Mouse (Mus musculus): ENCODE data around the gene Cuedc2.

The Cuedc2 gene

DNA sequence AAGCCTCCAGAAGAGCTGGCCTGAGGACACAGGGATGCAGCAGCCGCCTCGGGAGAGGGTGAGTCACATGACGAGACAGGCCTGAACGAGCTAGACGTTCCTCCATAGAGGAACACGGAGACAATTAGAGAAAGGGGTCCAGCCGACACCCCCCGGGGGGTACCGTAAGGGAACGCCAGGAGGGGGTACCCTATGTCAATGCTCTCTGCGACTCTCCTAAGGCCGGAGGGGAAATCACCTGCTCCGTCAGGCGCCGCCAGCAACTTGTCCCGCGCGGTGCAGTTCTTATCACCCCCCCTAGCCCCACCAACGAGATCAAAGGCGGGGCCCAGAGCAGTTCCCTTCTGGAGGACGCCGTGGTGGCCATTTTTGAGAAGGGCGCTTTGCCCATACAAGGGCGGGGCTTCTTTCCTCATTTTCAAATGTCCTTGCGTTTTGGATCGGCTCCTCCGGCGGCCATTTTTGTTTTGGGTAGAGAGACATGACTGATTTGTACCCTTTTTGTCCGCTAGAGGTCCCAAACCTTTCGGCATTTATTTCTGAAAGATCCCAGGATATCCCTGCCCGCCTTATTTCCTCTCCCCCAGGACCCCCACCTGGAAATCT, at the start of gene Cuedc2:
Gene Cuedc2, minus strand, starts transcription at position 372 of the 606 bp plus-strand sequence.
- peak; percentile 99 for DNase-seq (ENCODE audit: low spot score in 2 of 2)

DNA sequence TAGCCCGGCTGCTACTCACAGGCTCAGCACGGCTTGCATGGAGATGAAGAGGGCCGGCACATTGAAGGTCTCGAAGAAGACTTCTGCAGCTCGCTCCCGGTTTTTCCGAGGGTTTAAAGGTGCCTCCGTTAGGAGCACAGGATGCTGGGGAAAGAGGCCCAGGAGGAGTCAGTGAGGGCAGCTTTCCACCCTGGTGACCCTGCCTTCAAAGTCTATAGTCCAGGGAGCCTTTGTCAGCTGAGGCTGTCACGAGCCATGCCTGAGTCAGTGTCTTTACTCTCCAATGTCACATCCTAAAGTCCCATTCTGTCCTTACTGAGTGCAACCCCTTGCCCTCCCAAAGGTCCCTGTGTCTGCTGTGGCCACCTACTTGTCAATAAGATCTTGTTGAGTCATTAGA, 43.8 kb upstream of the Cuedc2 start:
- DNase-seq (ENCODE audit: low spot score in 2 of 2) = no peak

DNA sequence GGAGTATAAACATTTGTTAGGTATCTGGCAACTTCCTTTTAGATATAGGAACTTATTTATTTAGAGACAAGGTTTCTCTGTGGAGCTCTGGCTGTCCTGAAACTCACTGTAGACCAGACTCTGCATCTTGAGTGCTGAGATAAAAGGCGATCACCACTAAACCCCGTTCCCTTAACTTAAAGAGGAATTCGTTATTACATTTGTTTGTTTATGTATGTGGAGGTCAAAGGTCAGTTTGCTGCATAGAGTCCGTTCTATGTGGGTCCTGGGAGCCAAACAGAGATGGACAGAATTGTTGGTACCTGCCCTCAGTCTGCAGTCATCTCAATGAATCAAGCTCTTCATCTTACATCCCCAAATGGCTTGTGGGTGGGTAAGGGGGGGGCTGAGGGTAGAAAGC, 37.4 kb upstream of the Cuedc2 start:
- DNase-seq (ENCODE audit: low spot score in 2 of 2) = no peak

DNA sequence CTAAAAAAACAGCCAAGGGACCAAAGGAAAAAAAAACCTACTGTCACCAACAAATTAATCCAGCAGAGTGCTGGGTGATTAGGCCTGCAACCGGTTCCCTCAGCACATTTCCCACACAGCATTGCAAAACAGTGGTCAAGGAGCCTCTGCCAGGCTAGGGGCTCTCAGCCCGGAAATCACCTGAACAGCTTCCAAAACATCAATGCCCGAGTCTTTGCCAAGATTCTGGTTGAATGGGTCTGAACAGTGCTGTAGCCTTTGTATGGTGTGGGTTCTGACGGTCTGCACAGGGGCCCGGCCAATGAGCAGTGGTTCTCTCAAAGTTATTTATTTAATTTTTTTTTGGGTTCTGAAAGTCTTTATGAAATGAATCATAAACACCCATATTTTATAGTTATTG, 37.0 kb upstream of the Cuedc2 start:
- DNase-seq (ENCODE audit: low spot score in 2 of 2) = no peak

DNA sequence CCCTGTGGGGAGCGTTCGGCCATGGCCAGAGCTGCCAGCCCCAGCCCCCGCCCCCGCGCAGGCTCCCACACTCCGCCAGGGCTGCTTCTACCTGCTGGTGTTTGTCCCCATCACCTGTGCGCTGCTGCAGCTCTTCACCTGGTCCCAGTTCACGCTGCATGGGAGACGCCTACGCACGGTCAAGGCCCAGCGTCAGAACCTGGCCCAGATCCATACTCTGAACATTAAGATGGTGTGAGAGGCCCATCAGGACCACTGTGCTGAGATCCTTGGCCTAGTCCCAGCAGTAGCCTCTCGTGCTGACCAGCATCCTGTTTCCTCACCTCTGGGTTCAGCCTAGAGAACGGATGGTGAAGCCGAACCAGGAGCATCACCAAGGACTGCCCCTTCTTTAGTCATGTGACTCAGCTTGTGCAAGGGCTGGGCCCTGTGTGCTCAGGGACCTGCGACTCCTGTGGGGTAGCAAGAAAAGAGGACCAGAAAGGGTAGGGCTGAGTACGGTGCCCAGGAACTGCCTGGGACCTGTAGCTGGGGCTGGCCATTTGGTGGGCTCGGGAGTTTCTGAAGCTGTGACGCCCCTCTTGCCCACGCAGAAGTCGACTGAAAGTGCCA, 36.1 kb upstream of the Cuedc2 start:
- no peak for DNase-seq (ENCODE audit: low spot score in 2 of 2)

DNA sequence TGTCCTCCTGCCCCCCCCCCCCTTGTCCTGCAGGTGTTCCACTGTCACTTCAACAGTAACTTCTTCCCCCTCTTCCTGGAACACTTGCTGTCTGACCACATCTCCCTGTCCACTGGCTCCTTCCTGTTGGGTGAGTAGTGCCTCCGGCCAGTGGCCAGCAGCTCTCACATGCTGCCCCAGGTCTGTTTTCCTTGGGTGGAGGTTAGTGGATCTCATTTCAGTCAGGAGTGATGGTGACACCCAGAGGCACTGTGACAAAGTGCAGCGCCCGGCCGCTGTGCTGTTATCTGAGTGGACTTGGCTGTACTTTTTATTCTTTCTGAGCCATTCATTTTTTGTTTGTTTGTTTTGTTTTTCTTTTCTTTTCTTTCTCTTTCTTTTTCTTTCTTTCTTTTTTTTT, 30.7 kb upstream of the Cuedc2 start:
- peak; percentile 42 to 44 for DNase-seq (ENCODE audit: low spot score in 2 of 2)

DNA sequence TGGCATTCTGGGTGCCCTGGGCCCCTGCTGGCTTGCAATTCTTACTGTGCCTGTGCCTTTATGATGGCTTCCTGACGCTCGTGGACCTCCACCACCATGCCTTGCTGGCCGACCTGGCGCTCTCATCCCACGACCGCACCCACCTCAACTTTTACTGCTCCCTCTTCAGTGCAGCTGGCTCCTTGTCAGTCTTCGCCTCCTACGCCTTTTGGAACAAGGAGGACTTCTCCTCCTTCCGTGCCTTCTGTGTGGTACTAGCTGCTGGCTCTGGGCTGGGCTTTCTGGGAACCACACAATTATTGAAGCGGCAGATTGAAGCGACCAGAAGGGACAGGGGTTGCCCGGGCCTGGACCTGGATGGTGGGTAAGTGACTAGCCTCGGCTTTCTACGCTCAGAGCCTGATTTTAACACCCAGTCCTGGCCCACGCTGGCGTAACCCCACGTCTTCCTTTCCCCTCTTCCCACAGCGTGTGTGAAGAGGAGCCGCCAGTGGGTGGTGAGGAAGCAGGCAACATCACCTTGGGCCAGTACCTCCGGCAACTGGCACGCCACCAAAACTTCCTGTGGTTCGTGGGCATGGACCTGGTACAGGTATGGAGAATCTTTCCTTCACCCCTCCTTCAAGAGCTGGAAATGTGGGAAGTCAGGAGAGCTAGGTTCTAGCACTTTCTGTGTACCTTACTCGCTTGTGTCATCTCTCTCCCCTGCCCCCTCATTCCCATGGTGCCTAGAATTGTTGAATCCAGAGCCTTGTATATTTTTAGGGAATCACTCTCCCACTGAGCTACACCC, 29.5 kb upstream of the Cuedc2 start:
- DNase-seq (ENCODE audit: low spot score in 2 of 2) = peak in 1 of 2 experiments; percentile 44

DNA sequence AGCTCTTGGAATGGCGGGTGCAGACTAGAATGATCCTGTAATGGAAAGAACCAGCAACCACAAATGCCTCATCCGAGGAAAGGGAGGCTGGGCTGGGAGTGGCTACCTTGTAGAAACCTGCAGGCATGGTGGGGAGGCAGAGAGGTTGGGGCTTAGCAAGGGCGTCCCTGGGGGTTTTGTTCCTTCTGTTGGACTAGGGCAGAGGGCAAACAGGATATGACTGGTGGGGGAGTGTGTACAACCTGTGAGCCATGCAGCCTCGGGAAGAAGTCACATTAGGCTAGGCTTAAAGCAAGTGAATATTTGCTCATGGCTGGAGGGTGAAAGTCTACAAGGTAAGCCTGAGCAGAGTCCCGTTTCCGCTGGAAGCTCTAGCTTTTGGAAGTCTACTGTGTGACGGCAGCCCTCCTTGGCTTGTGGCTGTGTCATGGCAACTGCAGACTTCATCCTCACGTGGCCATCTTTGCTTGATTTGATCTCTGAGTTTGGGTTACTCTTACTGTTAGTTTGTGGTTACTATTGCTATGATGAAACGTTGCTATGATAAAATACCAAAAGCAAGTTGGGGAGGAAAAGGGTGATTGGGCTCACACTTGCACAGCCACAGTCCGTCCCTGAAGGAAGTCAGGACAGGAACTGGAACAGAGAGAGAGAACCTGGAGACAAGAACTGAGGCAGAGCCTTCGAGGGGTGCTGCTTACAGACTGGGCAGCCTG, 24.9 kb upstream of the Cuedc2 start:
- no peak for DNase-seq (ENCODE audit: low spot score in 2 of 2)

DNA sequence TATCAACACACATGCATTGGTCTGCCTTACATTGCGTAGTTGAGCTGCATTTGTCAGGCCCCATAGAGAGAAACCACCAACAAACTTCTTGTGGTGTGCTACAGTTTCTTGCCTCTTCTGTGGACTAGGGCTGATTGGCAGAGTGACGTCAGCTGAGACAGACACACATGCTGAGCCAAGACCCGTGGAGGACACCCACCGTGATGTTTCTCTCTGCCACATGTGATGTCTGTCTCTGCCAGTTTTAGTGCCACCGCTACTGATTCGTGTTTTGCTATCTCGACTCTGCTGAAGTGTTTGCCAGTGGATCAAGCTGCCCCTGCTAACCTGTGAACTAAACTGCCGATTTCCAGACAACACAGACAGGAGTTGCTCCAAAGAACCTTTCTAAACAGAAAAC, 23.6 kb upstream of the Cuedc2 start:
- no peak for DNase-seq (ENCODE audit: low spot score in 2 of 2)

DNA sequence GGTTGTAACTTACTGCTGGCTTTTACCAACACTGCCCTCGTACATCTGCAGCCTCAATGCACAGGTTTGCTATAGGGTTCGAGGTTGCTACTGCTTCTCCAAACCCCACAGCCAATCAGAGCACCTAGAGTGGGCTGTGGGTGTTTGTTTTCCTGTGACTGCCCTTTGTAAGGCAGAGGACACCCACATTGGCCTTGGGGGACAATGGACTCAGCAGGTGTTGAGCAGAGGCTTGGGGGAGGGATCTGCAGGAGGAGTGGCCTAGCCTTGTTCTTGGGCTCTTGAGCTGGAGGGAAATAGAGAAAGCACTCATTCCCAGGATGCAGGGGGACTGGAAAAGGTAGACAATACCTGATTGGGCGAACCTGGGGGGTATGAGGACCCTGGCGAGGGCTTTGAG, 19.9 kb upstream of the Cuedc2 start:
- no peak for DNase-seq (ENCODE audit: low spot score in 2 of 2)

DNA sequence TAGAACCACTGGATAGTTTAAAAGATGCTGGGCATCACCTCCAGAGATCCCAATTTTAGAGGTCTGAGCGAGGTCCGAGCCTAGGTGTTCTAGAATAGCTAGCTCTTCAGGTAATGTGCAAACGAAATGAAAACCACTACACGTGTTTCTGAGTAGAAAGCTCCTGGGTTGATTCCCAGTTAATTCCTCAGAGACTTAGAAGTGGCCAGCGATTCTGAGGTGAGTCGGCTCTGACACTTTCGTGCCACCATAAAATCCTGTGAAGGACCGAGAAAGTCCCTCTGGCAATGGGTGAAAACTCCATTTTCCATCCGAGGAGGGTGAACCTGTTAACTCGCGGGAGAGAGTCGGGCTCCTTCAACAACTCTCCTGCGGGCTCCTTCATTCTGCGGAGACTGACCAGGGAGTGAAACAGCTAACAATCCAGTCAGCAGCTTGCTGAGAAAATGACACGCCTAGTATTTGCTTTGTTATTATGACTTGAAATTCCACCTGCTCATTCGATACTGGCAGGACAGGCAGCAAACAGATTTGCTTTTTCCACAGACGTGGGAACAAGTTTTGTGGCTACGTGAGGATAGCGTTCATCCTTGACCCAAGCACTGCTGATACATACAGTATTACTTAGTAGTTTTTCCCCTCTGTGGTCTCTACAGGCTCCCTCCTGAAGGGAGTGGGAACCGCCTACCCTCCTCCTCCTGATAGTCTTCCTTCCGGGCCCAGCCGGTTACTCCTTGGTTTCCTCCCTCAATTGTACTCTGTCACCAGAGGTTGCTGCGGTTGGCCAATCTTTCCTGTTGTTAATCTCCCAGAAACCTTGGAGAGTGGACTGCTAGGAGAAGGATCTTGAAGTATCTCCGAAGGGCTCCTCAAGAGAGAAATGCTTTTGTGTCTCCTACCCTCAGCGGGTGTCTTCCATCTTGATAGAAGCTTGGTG, 19.1 kb upstream of the Cuedc2 start:
- no peak for DNase-seq (ENCODE audit: low spot score in 2 of 2)

DNA sequence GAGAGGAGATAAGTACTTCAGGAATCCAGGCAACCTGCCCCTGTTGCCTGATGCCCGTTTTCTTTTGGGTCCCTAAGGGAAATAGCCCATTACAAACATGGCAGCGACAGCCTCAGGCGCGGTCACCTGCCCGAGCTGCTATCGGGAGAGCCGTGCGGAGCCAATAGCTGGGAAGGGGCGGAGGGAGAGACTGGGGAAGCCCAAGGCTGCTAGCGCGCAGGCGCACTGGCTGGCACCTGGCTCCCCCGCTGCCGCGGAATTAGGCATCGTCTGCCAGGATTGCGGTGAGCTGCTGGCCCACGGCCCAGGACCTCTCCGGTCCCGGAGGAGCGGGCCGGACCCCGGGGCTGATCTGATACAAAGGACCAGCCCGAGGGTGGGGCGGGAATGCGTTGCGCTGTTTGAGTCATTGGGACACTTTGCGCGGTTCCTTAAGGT, 18.2 kb upstream of the Cuedc2 start:
- DNase-seq (ENCODE audit: low spot score in 2 of 2) = peak; percentile 72 to 83

DNA sequence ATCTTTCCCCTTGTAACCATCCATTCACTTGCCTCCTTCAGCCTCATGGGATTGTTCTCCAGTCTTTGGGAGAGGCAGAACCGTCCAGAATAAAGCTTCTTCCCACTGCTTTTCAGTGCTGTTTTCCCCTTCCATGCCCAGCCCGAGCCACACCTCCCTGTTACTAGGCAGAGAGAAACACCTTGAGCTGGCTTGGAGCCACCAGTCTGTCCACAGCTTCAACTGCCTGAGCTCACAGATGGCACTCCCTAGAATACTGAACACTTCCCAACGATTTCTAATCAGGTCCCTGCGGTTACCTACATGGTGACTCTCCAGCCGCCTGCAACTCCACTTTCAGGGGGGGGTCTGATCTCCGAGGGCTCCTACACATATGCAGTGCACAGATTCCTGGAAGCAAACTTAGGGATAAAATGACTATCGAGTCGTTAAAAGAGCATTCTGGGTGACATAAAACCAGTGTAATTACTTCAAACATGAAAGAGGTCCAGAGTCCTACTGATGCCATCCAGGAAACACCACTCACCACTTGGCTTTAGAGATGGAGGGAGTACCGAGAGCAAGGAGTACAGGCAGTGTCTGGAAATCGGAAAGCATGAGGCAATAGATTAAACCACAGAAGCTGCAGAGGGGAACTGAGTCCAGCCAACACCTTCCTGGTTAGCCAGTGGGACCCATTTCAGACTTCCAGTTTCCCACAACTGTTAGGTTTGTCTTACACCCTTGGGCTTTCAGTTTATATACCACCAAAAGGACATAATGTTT, 11.8 kb upstream of the Cuedc2 start, which contains the start of gene 2310034G01Rik:
Gene 2310034G01Rik, minus strand, starts transcription at position 135 of the 765 bp plus-strand sequence.
- no peak for DNase-seq (ENCODE audit: low spot score in 2 of 2)

DNA sequence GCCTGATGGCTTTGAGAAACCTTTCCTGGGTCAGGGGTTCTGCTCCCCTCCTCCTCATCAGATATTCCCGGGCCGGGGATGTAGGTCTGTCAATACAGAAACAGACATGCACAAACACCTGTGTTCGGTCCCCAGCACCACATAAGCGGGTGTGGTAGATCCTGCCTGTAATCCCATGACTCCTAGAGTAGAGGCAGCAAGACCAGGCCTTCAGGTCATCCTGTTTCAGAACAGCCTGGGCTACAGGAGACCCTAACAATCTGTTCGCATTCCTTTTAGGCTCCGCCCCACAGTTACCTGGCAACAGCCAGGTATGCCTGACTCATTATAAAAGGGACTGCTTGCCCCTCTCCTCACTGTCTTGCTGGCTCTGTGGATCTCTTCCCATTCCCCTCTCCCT, 11.0 kb upstream of the Cuedc2 start:
- DNase-seq (ENCODE audit: low spot score in 2 of 2) = no peak

DNA sequence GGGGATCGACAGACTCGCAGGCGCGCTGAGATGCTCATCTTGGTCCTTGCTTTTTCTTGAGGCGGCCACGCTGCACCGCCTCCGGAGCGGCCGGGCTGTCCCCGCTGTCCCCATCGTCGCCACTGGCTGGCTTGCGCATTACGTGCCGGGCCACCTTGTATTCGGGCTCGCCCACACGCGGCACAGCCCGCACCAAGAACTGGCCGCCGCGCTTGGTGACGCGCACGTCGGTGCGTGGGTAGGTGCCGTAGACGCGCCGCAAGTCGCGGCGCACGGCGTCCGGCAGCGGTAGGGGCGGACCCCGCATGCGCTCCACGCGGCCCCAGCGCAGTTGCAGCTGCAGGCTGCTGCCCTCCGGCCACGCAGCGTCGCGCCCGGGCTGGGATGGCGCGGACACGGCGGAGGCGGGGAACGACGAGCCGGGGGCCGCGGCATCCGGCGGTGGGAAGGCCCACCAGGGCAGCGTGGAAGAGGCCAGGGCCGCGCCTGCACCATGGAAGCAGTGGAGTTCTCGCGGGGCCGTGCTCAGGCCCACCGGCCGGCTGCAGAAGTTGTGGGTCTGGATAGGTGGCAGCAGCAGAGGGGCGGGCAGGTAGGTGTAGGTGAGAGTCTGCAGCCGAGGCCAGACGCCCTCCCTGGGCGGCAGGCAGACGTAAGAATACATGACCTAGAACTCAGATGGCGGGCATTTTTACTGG, 10.4 kb upstream of the Cuedc2 start:
- peak; percentile 70 to 85 for DNase-seq (ENCODE audit: low spot score in 2 of 2)

DNA sequence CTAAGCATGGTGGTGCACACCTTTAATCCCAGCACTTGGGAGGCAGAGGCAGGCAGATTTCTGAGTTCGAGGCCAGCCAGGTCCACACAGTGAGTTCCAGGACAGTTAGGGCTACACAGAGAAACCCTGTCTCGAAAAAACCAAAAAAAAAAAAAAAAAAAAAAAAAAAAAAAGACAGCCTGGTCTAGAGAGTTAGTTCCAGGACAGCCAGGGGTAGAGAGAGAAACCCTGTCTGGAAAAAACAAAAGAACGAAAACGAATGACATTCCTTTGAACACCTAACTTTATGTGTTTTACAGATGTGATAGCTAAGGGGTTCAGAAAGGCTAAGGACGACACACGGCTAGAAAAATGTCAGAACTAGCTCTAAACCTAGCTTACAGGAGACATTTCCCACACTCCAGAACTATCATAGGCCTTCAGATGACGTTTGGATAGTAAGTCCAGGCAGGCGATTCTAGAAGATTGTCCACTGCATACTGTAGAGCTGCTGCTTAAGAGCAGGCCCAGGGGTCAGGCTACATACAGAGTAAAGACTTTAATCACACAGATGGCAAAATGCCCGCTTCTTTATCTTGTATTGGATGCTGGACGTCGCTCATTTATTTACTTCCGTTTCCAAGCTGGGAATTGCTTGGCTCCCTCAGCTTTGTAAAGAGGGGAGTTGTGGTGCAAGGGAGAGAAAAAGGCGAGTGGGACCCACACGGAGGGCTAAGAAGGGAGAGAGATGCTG, 9.6 kb upstream of the Cuedc2 start:
- DNase-seq (ENCODE audit: low spot score in 2 of 2) = no peak

DNA sequence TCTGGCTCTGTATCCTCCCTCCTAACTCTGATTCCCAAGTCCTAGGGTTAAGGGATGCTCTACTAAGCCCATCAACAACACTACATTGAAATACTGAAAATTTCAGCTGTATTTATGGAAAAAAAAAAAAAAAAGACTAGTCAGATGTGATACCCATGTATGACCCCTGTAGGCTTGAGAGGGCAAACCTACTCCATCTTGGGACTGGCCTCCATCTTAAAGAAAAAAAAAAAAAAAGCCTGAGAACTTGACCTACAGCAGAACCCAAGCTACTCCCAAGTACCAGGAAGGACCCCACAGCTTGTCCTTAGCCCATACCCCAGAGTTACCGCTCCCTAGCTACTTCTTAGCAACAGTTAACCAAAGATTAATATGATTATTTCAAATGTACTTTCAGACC, 8.6 kb upstream of the Cuedc2 start:
- no peak for DNase-seq (ENCODE audit: low spot score in 2 of 2)

DNA sequence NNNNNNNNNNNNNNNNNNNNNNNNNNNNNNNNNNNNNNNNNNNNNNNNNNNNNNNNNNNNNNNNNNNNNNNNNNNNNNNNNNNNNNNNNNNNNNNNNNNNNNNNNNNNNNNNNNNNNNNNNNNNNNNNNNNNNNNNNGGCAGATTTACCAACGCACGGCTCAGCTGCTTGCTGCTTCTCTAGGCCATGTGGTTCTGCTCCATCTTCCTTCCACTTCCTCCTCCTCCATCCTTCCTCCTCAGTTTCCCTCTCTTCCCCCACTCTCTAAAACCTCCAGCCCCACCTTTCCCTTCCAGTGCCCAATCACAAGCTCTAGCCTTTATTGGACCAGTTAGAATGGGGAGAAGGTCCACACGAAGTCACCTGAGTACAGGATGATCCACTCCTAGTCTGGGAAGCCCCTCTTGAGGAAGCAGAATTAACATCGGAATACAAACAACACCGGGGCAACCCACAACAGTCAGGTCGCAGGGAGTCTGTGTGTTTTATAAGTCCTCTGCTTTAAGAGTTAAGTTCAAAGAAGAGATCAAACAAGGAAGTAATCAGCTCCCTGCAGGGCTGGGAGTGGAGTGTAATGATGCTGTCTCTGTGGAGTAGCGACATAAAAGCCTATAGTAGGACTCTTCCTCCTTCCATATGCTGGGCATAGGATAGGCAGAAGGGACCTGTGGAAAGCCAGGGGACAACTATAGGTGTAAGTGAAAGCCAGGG, 6.4 kb upstream of the Cuedc2 start:
- no peak for DNase-seq (ENCODE audit: low spot score in 2 of 2)

Data from frontal cortex, postnatal 25 days (tissue).